Mouse (Mus musculus) C2C12 (cell line): ENCODE measurements around the gene Crnkl1. TPM values are rescaled to one million over a fixed set of nuclear protein-coding genes. Genes with fewer than 3 reads are reported as not detected.

Experiments used
- H3K27me3 ChIP-seq: one replicate; pipeline ENCODE4 v1.6.1; 2011; ENCODE audit not compliant: control insufficient read depth, insufficient read depth, insufficient read length
- H3K36me3 ChIP-seq: one replicate; pipeline ENCODE4 v1.6.1; 2011; ENCODE audit not compliant: control insufficient read depth, insufficient read depth
- H3K4me3 ChIP-seq: one replicate; pipeline ENCODE4 v1.5.1; 2011; ENCODE audit warnings: mild to moderate bottlenecking, control low read depth; ENCODE audit not compliant: poor library complexity, insufficient read depth, severe bottlenecking
- H3K79me2 ChIP-seq: one replicate; pipeline ENCODE4 v1.6.1; 2011; ENCODE audit not compliant: control insufficient read depth, insufficient read depth
- H3K79me3 ChIP-seq: one replicate; pipeline ENCODE4 v1.6.1; 2011; ENCODE audit warnings: low read depth, control low read depth
- H3ac ChIP-seq: one replicate; pipeline ENCODE3; 2011; ENCODE audit warnings: low read depth; ENCODE audit not compliant: control insufficient read depth, insufficient read length
- CEBPB ChIP-seq: IDR thresholded peaks from one replicate; pipeline ENCODE4 v1.6.1; 2011; ENCODE audit warnings: low read depth, mild to moderate bottlenecking, control low read depth, moderate library complexity
- CTCF ChIP-seq: IDR thresholded peaks from one replicate; pipeline ENCODE4 v1.5.1; 2011; ENCODE audit not compliant: control insufficient read depth, insufficient read depth, insufficient read length
- FOSL1 ChIP-seq: IDR thresholded peaks from one replicate; pipeline ENCODE4 v1.8.0; 2011; ENCODE audit warnings: mild to moderate bottlenecking, low read length; ENCODE audit not compliant: poor library complexity, insufficient read depth, severe bottlenecking
- MAX ChIP-seq: IDR thresholded peaks from one replicate; pipeline ENCODE4 v1.6.1; 2011; ENCODE audit warnings: mild to moderate bottlenecking, control low read depth
- MYOD1 ChIP-seq: IDR thresholded peaks from one replicate; pipeline ENCODE4 v1.6.1; 2011; ENCODE audit warnings: low read depth; ENCODE audit not compliant: control insufficient read depth, insufficient read length
- MYOG ChIP-seq: IDR thresholded peaks from one replicate; pipeline ENCODE4 v1.6.1; 2011; ENCODE audit not compliant: control insufficient read depth, insufficient read length; ENCODE audit errors: extremely low read depth
- USF1 ChIP-seq: IDR thresholded peaks from one replicate; pipeline ENCODE4 v1.6.1; 2011; ENCODE audit warnings: low read depth, mild to moderate bottlenecking, control low read depth, moderate library complexity
- polyA plus RNA-seq: library from polyadenylated mRNA; unstranded; fragments of >200 nt; fragmentation: generic; extraction: Trizol; gene quantifications from one replicate; pipeline ENCODE4 v1.2.1, GENCODE M21; 2012; ENCODE audit warnings: missing spikeins

Gene Crnkl1
- polyA plus RNA-seq, 1 experiment, result 8.8 TPM

DNA sequence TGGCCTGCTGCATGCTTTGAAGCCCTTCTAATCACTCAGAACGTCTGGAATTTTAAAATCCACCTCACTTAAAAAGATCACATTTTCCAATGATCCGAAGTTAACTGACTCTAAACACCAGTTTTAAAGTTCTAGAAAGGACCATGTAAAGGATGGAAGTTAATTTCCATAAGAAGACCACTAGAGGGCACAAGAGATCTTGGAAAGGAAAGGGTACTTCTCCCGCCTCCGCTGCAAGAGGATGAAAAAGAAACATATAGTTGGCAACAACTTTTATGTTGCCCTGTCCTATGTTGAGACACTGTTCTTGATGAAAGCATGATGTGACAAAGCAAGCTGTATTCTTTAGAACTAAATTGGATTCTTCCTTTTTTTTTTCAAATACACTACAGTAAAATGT is 22.6 kb upstream of the Crnkl1 start:
- H3K36me3 ChIP-seq, result no peaks in the 10 kb centered on the region
- H3K4me3 ChIP-seq, result no peak overlapping the region
- no peak for TF ChIP-seq MAX
- no peak for TF ChIP-seq CEBPB
- TF ChIP-seq USF1, result no peak
- no peaks in the 10 kb centered on the region for H3K79me3 ChIP-seq
- H3K79me2 ChIP-seq, result no peaks in the 10 kb centered on the region
- H3ac ChIP-seq, result no peak overlapping the region
- no peaks in the 10 kb centered on the region for H3K27me3 ChIP-seq

DNA sequence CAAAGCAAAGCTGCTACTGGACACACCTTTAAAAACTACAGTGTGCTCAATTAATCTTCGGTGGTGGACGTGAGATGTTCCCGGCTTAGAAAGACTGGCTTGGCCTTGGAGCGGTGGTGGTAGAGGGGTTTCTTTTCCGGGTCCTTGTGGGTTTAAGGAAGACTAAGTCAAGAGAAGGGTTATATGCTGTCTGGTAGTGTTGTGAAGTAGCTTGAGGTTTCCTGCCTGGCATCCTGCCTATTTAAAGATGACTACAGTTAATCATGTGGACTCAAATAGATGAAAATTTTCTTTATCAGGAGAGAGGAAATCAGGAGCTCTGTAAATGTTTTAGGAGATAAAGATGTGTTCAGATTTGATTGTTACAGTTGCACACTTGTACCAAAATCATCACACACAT is 21.5 kb upstream of the Crnkl1 start:
- Histone ChIP-seq H3K4me3 (no peak overlapping the region), H3K79me3 (no peaks in the 10 kb centered on the region), H3K79me2 (no peaks in the 10 kb centered on the region), H3K36me3 (no peaks in the 10 kb centered on the region), H3ac (no peak overlapping the region), H3K27me3 (no peaks in the 10 kb centered on the region)
- TF ChIP-seq MAX (no peak), MYOD1 (no peak), FOSL1 (no peak), CTCF (no peak), USF1 (no peak), CEBPB (no peak), MYOG (no peak)

DNA sequence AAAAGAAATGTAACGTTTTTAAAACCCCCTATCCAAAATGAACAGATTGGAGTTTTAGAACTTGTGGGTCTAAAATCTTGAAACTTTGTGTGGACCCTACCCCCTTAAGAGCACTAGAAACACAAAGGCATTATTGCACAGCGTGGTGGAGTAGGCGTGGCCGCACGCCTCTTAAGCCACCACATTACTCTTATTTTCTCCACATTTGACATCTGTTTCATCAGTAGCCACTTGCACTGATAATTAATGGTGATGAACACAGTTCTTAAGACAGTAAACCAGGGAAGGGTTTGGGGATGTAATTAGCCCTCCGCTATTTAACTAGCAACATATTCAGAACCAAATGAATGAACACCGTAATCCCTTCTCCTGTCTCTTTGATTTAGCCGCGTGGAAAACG is 21.0 kb upstream of the Crnkl1 start:
- Histone ChIP-seq H3K27me3 (no peaks in the 10 kb centered on the region), H3K36me3 (no peaks in the 10 kb centered on the region), H3K4me3 (no peak overlapping the region), H3K79me2 (no peaks in the 10 kb centered on the region), H3ac (no peak overlapping the region), H3K79me3 (no peaks in the 10 kb centered on the region)
- TF ChIP-seq FOSL1 (no peak), USF1 (no peak), CTCF (no peak), MAX (no peak), MYOD1 (no peak), CEBPB (no peak), MYOG (no peak)

DNA sequence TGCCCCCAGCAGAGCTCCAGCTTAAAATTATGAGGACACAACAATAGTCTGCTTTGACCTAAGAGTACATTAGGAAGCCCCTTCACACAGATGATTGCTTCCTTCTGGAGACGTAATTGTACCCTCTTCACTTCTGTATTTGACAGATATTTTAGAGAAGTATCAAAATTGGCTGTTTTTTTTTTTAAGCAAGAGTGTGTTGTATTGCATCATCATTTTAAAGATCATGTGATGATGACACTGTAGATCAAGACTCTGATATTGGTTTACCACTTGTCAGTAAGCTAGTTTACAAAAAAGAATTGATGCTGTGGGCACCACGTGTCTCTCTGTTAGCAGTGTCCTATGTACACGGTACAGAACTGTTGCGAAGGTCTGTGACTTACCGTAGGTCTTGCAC is 17.9 kb upstream of the Crnkl1 start:
- Histone ChIP-seq H3K36me3 (no peaks in the 10 kb centered on the region), H3K4me3 (no peak overlapping the region), H3K27me3 (no peaks in the 10 kb centered on the region), H3K79me3 (no peaks in the 10 kb centered on the region), H3K79me2 (no peaks in the 10 kb centered on the region), H3ac (no peak overlapping the region)
- TF ChIP-seq CTCF (no peak), CEBPB (no peak), MAX (no peak), USF1 (no peak), MYOG (no peak), MYOD1 (no peak), FOSL1 (no peak)

DNA sequence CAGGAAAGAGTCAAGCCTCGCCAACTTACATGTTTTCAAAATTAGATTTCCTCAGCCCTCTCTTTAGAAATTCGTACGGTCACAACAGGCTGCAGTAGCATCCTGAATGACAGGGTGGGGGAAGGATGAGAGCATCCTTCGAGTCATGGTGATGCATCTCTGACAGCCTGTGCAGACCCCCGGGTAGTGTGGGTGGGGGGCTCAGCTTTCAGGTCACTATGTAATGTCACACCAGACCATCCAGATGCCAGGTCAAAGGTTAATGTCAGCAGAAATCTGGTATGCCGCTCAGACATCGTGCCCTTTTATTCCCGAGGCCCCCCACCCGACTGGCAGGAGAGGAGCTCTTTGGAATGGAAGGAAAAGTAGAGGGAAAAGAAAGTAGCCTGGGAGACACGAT is 15.4 kb upstream of the Crnkl1 start:
- Histone ChIP-seq H3K79me3 (no peaks in the 10 kb centered on the region), H3ac (no peak overlapping the region), H3K27me3 (no peaks in the 10 kb centered on the region), H3K4me3 (no peak overlapping the region), H3K79me2 (no peaks in the 10 kb centered on the region), H3K36me3 (no peaks in the 10 kb centered on the region)
- TF ChIP-seq FOSL1, result no peak
- TF ChIP-seq CEBPB, result no peak
- TF ChIP-seq USF1, result no peak
- no peak for TF ChIP-seq MYOD1
- no peak for TF ChIP-seq MYOG
- no peak for TF ChIP-seq MAX
- no peak for TF ChIP-seq CTCF

DNA sequence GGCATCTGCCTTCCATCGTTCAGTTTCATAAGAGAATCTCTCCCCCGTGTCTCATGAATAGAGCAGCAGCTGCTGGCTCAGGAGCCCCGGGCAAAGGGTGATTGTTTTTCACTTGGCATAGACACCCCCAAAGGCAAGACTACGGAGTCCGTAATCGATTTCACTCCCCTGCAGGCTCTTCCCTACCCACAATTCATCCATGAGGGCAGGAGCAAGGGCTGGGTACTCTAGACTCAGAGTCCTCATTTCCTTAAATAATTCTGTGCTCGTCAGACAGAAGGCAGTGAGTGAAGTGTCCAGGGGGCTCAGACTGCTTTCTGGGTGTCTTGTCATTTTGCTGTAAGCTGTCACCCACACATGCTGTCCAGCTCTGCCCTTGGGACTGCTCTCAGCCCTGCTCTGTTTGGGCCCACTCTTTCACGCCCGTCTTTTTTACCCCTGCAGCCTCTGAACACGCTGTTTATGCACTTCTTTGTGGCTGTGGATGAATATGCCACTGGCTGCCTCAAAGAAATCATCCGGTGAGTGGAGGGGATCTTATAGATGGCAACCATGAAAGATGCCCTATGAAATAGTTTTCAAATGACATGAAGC is 14.8 kb upstream of the Crnkl1 start:
- Histone ChIP-seq H3K27me3 (peaks cover 3% of the 10 kb centered on the region), H3K4me3 (no peak overlapping the region), H3K36me3 (no peaks in the 10 kb centered on the region), H3K79me3 (no peaks in the 10 kb centered on the region), H3K79me2 (no peaks in the 10 kb centered on the region), H3ac (no peak overlapping the region)
- TF ChIP-seq FOSL1, result no peak
